Mouse (Mus musculus) cerebellum, adult 2 months (tissue): ENCODE measurements at regions not wholly inside any gene's neighbourhood (a gene's known extent, or its start where the extent isn't known, plus 50 kb on each side); places are given as distances from the start of the nearest gene placed in this dataset.

Experiments used
- DNase-seq, 2 experiments: peaks; one replicate each; pipeline ENCODE4 v3.0.0; 2021
- H3K27ac ChIP-seq: fragments of 200-500 bp; 2 replicates; pipeline ENCODE4 v1.5.1; 2012; ENCODE audit warnings: low read length, control low read depth, inconsistent platforms; ENCODE audit not compliant: insufficient read depth
- H3K27me3 ChIP-seq: fragments of 200-500 bp; 2 replicates; pipeline ENCODE4 v1.6.1; 2012; ENCODE audit warnings: inconsistent platforms, mild to moderate bottlenecking, low read length, moderate library complexity; ENCODE audit not compliant: control insufficient read depth, insufficient read depth
- H3K4me1 ChIP-seq: fragments of 200-500 bp; 2 replicates; pipeline ENCODE4 v1.6.1; 2011; ENCODE audit warnings: low read length; ENCODE audit not compliant: control insufficient read depth, insufficient read depth
- H3K4me3 ChIP-seq: fragments of 200-500 bp; replicated peaks from 2 replicates; pipeline ENCODE3; 2011; ENCODE audit warnings: mild to moderate bottlenecking, low read depth, low read length, control low read depth; ENCODE audit not compliant: insufficient read depth
- CTCF ChIP-seq: fragments of 200-500 bp; IDR thresholded peaks from 2 replicates; pipeline ENCODE4 v1.5.1; 2011; ENCODE audit warnings: low read depth, mild to moderate bottlenecking, control low read depth, low read length, moderate library complexity, borderline replicate concordance; ENCODE audit not compliant: insufficient read depth
- POLR2A ChIP-seq: fragments of 200-500 bp; IDR thresholded peaks from 2 replicates; pipeline ENCODE4 v1.6.1; 2011; ENCODE audit warnings: low read length, control low read depth, borderline replicate concordance; ENCODE audit not compliant: insufficient read depth
- WGBS: fragments of 180-500 bp; shearing (Covaris S2); methylation state at CpG from one replicate; pipeline ENCODE4 v1.1.7; 2018; 5-methylcytosine and 5-hydroxymethylcytosine counted together

- TF ChIP-seq CTCF (no peak), POLR2A (no peak)
- no peak for DNase-seq
- no peaks in the 10 kb centered on the region for H3K4me1 ChIP-seq
- no peaks in the 10 kb centered on the region for H3K27me3 ChIP-seq
- H3K27ac ChIP-seq, result no peak overlapping the region
- no peak overlapping the region for H3K4me3 ChIP-seq
- WGBS, result 12% methylated on average over 4 of the region's 4 CpGs
Measured at GRCm38 (mm10) chr14:66584699-66585098, 575.7 kb upstream of the Gulo start.

- no peaks in the 10 kb centered on the region for H3K4me1 ChIP-seq
- no peaks in the 10 kb centered on the region for H3K27me3 ChIP-seq
- 70% methylated on average over 6 of the region's 6 CpGs for WGBS
- no peak overlapping the region for H3K4me3 ChIP-seq
- TF ChIP-seq CTCF, result no peak
- no peak for TF ChIP-seq POLR2A
- no peak overlapping the region for H3K27ac ChIP-seq
- no peak for DNase-seq
Measured at GRCm38 (mm10) chr14:66579904-66580492, 571.0 kb upstream of the Gulo start.

GRCm38 (mm10) chr14:66566600-66566999, 557.6 kb upstream of the Gulo start:
- WGBS, result 79% methylated on average over 10 of the region's 10 CpGs
- no peak for DNase-seq
- no peak for TF ChIP-seq POLR2A
- TF ChIP-seq CTCF, result no peak
- Histone ChIP-seq H3K27ac (no peak overlapping the region), H3K4me3 (no peak overlapping the region), H3K4me1 (no peaks in the 10 kb centered on the region), H3K27me3 (no peaks in the 10 kb centered on the region)

GRCm38 (mm10) chr14:66562744-66563143, 553.7 kb upstream of the Gulo start:
- Histone ChIP-seq H3K27ac (no peak overlapping the region), H3K27me3 (no peaks in the 10 kb centered on the region), H3K4me1 (no peaks in the 10 kb centered on the region), H3K4me3 (no peak overlapping the region)
- DNase-seq, result no peak
- 70% methylated on average over 4 of the region's 4 CpGs for WGBS
- TF ChIP-seq CTCF (no peak), POLR2A (no peak)

- no peak for DNase-seq
- TF ChIP-seq CTCF (no peak), POLR2A (no peak)
- no peak overlapping the region for H3K4me3 ChIP-seq
- 57% methylated on average over 3 of the region's 3 CpGs for WGBS
- no peaks in the 10 kb centered on the region for H3K27me3 ChIP-seq
- H3K27ac ChIP-seq, result no peak overlapping the region
- no peaks in the 10 kb centered on the region for H3K4me1 ChIP-seq
Measured at GRCm38 (mm10) chr14:66561715-66562114, 552.7 kb upstream of the Gulo start.

- no peaks in the 10 kb centered on the region for H3K27me3 ChIP-seq
- WGBS, result 93% methylated on average over 5 of the region's 5 CpGs
- no peak for DNase-seq
- TF ChIP-seq POLR2A, result no peak
- no peak for TF ChIP-seq CTCF
- H3K4me1 ChIP-seq, result no peaks in the 10 kb centered on the region
- H3K27ac ChIP-seq, result no peak overlapping the region
- no peak overlapping the region for H3K4me3 ChIP-seq
Measured at GRCm38 (mm10) chr14:66561042-66561590, 552.1 kb upstream of the Gulo start.

- 91% methylated on average over 5 of the region's 5 CpGs for WGBS
- Histone ChIP-seq H3K27me3 (no peaks in the 10 kb centered on the region), H3K27ac (no peak overlapping the region), H3K4me3 (no peak overlapping the region), H3K4me1 (no peaks in the 10 kb centered on the region)
- no peak for DNase-seq
- TF ChIP-seq POLR2A, result no peak
- TF ChIP-seq CTCF, result no peak
Measured at GRCm38 (mm10) chr14:66558393-66558792, 549.4 kb upstream of the Gulo start.

GRCm38 (mm10) chr14:66557631-66558030, 548.6 kb upstream of the Gulo start:
- Histone ChIP-seq H3K4me1 (no peaks in the 10 kb centered on the region), H3K27me3 (no peaks in the 10 kb centered on the region), H3K27ac (no peak overlapping the region), H3K4me3 (no peak overlapping the region)
- no peak for TF ChIP-seq CTCF
- TF ChIP-seq POLR2A, result no peak
- no peak for DNase-seq
- 76% methylated on average over 8 of the region's 8 CpGs for WGBS

- H3K27me3 ChIP-seq, result no peaks in the 10 kb centered on the region
- no peak for TF ChIP-seq CTCF
- no peak for TF ChIP-seq POLR2A
- no peak overlapping the region for H3K27ac ChIP-seq
- 44% methylated on average over 6 of the region's 6 CpGs for WGBS
- DNase-seq, result peak in 1 of 2 experiments; percentile 12
- H3K4me3 ChIP-seq, result no peak overlapping the region
- no peaks in the 10 kb centered on the region for H3K4me1 ChIP-seq
Measured at GRCm38 (mm10) chr14:66538498-66538897, 529.5 kb upstream of the Gulo start.
